Mouse (Mus musculus) myocyte (in vitro differentiated cells): ENCODE results near the gene Grik4. TPM values are rescaled to one million over a fixed set of nuclear protein-coding genes. Genes with fewer than 3 reads are reported as not detected.
A peak's percentile ranks its signal among the peaks of the same experiment; 100 is the strongest.

ENCODE experiments used
- H3K27me3 ChIP-seq: one replicate; pipeline ENCODE4 v1.6.1; 2011; ENCODE audit not compliant: control insufficient read depth, insufficient read depth, insufficient read length
- H3K36me3 ChIP-seq: one replicate; pipeline ENCODE4 v1.6.1; 2011; ENCODE audit not compliant: control insufficient read depth, insufficient read depth
- H3K4me2 ChIP-seq: one replicate; pipeline ENCODE4 v1.6.1; 2011; ENCODE audit warnings: low read depth, control low read depth
- H3K4me3 ChIP-seq: one replicate; pipeline ENCODE4 v1.5.1; 2011; ENCODE audit warnings: mild to moderate bottlenecking, control low read depth, moderate library complexity
- H3K79me2 ChIP-seq: one replicate; pipeline ENCODE4 v1.6.1; 2011; ENCODE audit not compliant: control insufficient read depth, insufficient read depth
- H3ac ChIP-seq: one replicate; pipeline ENCODE4 v1.6.1; 2011; ENCODE audit not compliant: control insufficient read depth, insufficient read length
- CEBPB ChIP-seq: IDR thresholded peaks from 2 replicates; pipeline ENCODE4 v1.6.1; 2011; ENCODE audit warnings: mild to moderate bottlenecking, moderate library complexity; ENCODE audit not compliant: poor library complexity, insufficient read depth, severe bottlenecking
- E2F4 ChIP-seq: IDR thresholded peaks from one replicate; pipeline ENCODE4 v1.6.1; 2011; ENCODE audit warnings: mild to moderate bottlenecking, control low read depth, moderate library complexity; ENCODE audit not compliant: insufficient read depth
- MAX ChIP-seq: IDR thresholded peaks from one replicate; pipeline ENCODE4 v1.6.1; 2011; ENCODE audit warnings: low read depth, mild to moderate bottlenecking, control low read depth
- MYOD1 ChIP-seq, 3 experiments: IDR thresholded peaks; one replicate each; pipeline ENCODE4 v1.6.1; 2011; ENCODE audit warnings: control low read depth in 2 of 3, low read depth in 2 of 3, mild to moderate bottlenecking in 2 of 3, moderate library complexity in 1 of 3; ENCODE audit not compliant: insufficient read length in 2 of 3, control insufficient read depth in 1 of 3
- MYOG ChIP-seq, 3 experiments: IDR thresholded peaks; one replicate each; pipeline ENCODE4 v1.6.1; 2011; ENCODE audit warnings: control low read depth in 2 of 3, low read depth in 2 of 3, mild to moderate bottlenecking in 2 of 3; ENCODE audit not compliant: insufficient read length in 2 of 3, control insufficient read depth in 1 of 3, insufficient read depth in 1 of 3
- POLR2A ChIP-seq: IDR thresholded peaks from one replicate; pipeline ENCODE4 v1.6.1; 2011; ENCODE audit warnings: low read depth, mild to moderate bottlenecking, control low read depth, moderate library complexity; ENCODE audit not compliant: insufficient read length
- POLR2AphosphoS2 ChIP-seq: IDR thresholded peaks from one replicate; pipeline ENCODE4 v1.6.1; 2011; ENCODE audit warnings: low read depth, control low read depth; ENCODE audit not compliant: insufficient read length
- REST ChIP-seq: IDR thresholded peaks from one replicate; pipeline ENCODE4 v1.6.1; 2011; ENCODE audit warnings: mild to moderate bottlenecking, control low read depth, moderate library complexity; ENCODE audit not compliant: insufficient read depth, insufficient read length
- SRF ChIP-seq: IDR thresholded peaks from one replicate; pipeline ENCODE4 v1.6.1; 2011; ENCODE audit warnings: low read depth; ENCODE audit not compliant: control insufficient read depth, insufficient read length
- TCF12 ChIP-seq: IDR thresholded peaks from one replicate; pipeline ENCODE4 v1.6.1; 2011; ENCODE audit warnings: mild to moderate bottlenecking, control low read depth; ENCODE audit not compliant: poor library complexity, insufficient read depth, severe bottlenecking
- TCF3 ChIP-seq: IDR thresholded peaks from one replicate; pipeline ENCODE4 v1.6.1; 2011; ENCODE audit warnings: low read depth, control low read depth; ENCODE audit not compliant: insufficient read length
- USF1 ChIP-seq: IDR thresholded peaks from one replicate; pipeline ENCODE4 v1.6.1; 2011; ENCODE audit warnings: low read depth, mild to moderate bottlenecking, control low read depth, moderate library complexity
- polyA plus RNA-seq: library from polyadenylated mRNA; unstranded; fragments of >200 nt; fragmentation: generic; extraction: Trizol; gene quantifications from one replicate; pipeline ENCODE4 v1.2.1, GENCODE M21; 2012; ENCODE audit warnings: missing spikeins

Grik4 gene
- polyA plus RNA-seq, 1 experiment = not detected

DNA sequence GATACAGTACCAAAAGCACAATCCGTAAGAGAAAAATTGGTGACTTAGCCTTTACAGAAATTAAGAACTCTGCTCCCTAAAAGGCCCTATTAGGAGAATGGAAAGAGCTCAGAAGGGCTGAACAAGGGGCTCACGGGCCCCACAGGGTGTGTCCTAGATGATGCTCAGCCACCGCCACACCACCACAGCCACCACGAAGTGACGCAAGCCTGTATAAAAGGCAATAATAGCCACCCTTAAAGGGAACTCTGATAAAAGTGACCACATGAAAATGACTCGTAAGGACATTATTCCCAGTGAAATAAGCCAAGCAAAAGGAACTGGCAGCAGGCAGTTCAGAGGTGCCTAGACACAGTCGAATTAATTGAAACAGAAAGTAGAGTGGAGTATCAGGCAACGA is 63.3 kb downstream of the Grik4 start:
- Histone ChIP-seq H3K4me3 (no peak overlapping the region), H3K36me3 (no peaks in the 10 kb centered on the region), H3ac (no peak overlapping the region), H3K27me3 (peaks cover 17% of the 10 kb centered on the region), H3K4me2 (peak overlapping the region; percentile 30), H3K79me2 (no peaks in the 10 kb centered on the region)
- TF ChIP-seq SRF = no peak
- no peak for TF ChIP-seq POLR2A
- TF ChIP-seq CEBPB = no peak
- no peak for TF ChIP-seq USF1
- TF ChIP-seq TCF12 = no peak
- no peak for TF ChIP-seq MYOD1 (IDR thresholded peaks at IDR 0.05; ENCODE audit: control insufficient read depth in 1 of 3, insufficient read length in 2 of 3, low read depth in 2 of 3)
- no peak for TF ChIP-seq TCF3
- TF ChIP-seq MYOG (IDR thresholded peaks at IDR 0.05; ENCODE audit: control insufficient read depth in 1 of 3, insufficient read depth in 1 of 3, insufficient read length in 2 of 3, low read depth in 2 of 3) = no peak
- no peak for TF ChIP-seq MAX
- TF ChIP-seq REST = no peak
- TF ChIP-seq E2F4 = no peak
- no peak for TF ChIP-seq POLR2AphosphoS2

DNA sequence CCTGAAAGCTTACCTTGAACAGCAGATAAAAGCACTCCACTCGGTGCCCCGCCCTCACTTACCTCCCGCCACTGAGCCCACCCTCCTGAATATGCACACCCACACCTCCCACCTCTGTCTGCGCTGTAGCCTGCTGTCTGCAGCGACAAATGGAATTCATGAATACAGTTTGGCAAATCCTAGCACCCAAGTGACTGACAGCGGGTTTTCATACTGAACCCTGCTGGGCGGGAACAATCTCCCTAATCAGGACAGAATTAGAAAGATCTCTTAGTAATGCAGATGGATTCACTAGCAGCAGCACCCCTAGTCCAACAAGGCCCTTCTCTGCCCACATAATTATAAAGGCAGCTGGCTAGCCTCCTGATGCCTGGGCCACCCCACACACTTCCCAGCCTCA is 65.9 kb downstream of the Grik4 start:
- no peaks in the 10 kb centered on the region for H3K79me2 ChIP-seq
- H3K4me2 ChIP-seq = no peak overlapping the region
- no peak for TF ChIP-seq TCF3
- TF ChIP-seq POLR2A = no peak
- no peak for TF ChIP-seq MYOG (IDR thresholded peaks at IDR 0.05; ENCODE audit: control insufficient read depth in 1 of 3, insufficient read depth in 1 of 3, insufficient read length in 2 of 3, low read depth in 2 of 3)
- TF ChIP-seq CEBPB = no peak
- no peak for TF ChIP-seq REST
- TF ChIP-seq MYOD1 (IDR thresholded peaks at IDR 0.05; ENCODE audit: control insufficient read depth in 1 of 3, insufficient read length in 2 of 3, low read depth in 2 of 3) = no peak
- no peak for TF ChIP-seq USF1
- no peak for TF ChIP-seq E2F4
- TF ChIP-seq TCF12 = no peak
- no peak for TF ChIP-seq SRF
- no peak for TF ChIP-seq MAX
- no peak for TF ChIP-seq POLR2AphosphoS2
- no peaks in the 10 kb centered on the region for H3K36me3 ChIP-seq
- H3K4me3 ChIP-seq = no peak overlapping the region
- no peak overlapping the region for H3ac ChIP-seq
- H3K27me3 ChIP-seq = peaks cover 9% of the 10 kb centered on the region

DNA sequence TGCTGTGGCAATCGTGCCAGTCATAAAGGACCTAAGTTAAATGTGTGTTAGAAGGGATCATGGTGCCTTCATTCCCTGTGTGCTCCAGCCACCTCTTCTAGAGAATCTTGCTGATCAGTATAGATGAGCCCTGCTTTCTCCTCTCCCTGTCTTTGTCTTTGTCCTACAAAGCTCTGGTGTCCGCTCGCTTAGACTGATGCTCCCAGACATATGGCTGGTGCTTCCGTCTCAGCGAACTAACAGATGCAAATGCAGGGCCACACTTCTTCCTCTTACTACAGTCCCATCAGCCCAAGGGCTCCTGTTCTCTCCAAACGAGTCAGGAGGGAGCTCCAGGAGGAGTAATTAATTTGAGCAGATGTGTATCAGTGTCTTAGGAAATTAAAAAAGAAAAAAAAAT is 71.4 kb downstream of the Grik4 start:
- H3K4me3 ChIP-seq = no peak overlapping the region
- no peak overlapping the region for H3ac ChIP-seq
- TF ChIP-seq TCF12 (no peak), MYOG (IDR thresholded peaks at IDR 0.05; ENCODE audit: control insufficient read depth in 1 of 3, insufficient read depth in 1 of 3, insufficient read length in 2 of 3, low read depth in 2 of 3) (no peak), E2F4 (no peak), POLR2AphosphoS2 (no peak), POLR2A (no peak), MAX (no peak), REST (no peak), CEBPB (no peak)
- no peak overlapping the region for H3K4me2 ChIP-seq
- H3K79me2 ChIP-seq = no peaks in the 10 kb centered on the region
- H3K27me3 ChIP-seq = no peaks in the 10 kb centered on the region
- no peaks in the 10 kb centered on the region for H3K36me3 ChIP-seq

DNA sequence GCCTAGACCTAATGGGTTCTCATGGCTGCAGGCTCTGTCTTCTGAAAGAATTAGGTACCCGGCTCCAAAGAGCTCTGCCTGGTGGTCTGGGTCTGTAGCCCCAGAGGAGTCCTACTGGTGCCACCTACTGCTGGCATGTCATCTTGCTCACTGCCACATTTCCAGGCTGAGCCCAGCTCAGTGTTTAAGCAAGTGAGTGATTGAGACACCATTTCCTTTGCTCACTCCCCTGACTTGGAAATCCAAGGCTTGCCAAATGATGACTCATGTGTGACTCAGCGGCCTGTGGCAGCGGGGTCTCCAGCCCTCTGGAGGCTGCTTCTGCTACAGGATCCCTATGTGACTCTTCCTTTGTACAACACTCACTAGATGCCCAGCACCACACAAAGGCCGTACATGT is 72.6 kb downstream of the Grik4 start:
- H3K4me2 ChIP-seq = no peak overlapping the region
- TF ChIP-seq MYOG (IDR thresholded peaks at IDR 0.05; ENCODE audit: control insufficient read depth in 1 of 3, insufficient read depth in 1 of 3, insufficient read length in 2 of 3, low read depth in 2 of 3) = no peak
- no peak for TF ChIP-seq TCF3
- no peak for TF ChIP-seq TCF12
- no peak for TF ChIP-seq SRF
- no peak for TF ChIP-seq USF1
- no peak for TF ChIP-seq MAX
- no peak for TF ChIP-seq POLR2A
- no peak for TF ChIP-seq POLR2AphosphoS2
- TF ChIP-seq CEBPB = no peak
- TF ChIP-seq E2F4 = no peak
- no peak for TF ChIP-seq REST
- no peak for TF ChIP-seq MYOD1 (IDR thresholded peaks at IDR 0.05; ENCODE audit: control insufficient read depth in 1 of 3, insufficient read length in 2 of 3, low read depth in 2 of 3)
- H3K36me3 ChIP-seq = no peaks in the 10 kb centered on the region
- H3K79me2 ChIP-seq = no peaks in the 10 kb centered on the region
- no peak overlapping the region for H3K4me3 ChIP-seq
- H3ac ChIP-seq = no peak overlapping the region
- no peaks in the 10 kb centered on the region for H3K27me3 ChIP-seq

DNA sequence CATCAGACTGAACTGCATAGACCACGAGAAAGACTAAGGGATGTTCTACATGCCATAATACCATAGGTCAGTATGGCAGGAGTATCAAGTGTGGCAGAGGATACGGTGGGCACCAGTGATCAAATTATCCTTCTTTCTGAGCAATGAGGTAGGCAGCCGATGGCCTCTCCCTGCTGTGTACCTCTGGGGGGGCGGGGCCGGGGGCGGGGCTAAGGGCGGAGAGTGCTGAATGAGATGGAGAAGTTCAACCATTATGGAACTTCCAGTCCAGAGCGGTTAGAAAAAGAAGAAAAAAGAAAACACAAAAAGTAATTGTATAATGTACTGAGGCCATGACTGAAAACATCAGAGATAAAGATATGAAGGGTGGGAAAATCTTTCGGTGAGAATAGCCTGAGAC is 74.0 kb downstream of the Grik4 start:
- Histone ChIP-seq H3K4me3 (no peak overlapping the region), H3K79me2 (no peaks in the 10 kb centered on the region), H3K36me3 (no peaks in the 10 kb centered on the region), H3K27me3 (no peaks in the 10 kb centered on the region), H3K4me2 (no peak overlapping the region), H3ac (no peak overlapping the region)
- no peak for TF ChIP-seq POLR2A
- no peak for TF ChIP-seq MYOD1 (IDR thresholded peaks at IDR 0.05; ENCODE audit: control insufficient read depth in 1 of 3, insufficient read length in 2 of 3, low read depth in 2 of 3)
- TF ChIP-seq TCF3 = no peak
- no peak for TF ChIP-seq USF1
- no peak for TF ChIP-seq TCF12
- no peak for TF ChIP-seq MYOG (IDR thresholded peaks at IDR 0.05; ENCODE audit: control insufficient read depth in 1 of 3, insufficient read depth in 1 of 3, insufficient read length in 2 of 3, low read depth in 2 of 3)
- no peak for TF ChIP-seq MAX
- no peak for TF ChIP-seq REST
